Mouse (Mus musculus): Measurements from ENCODE around the gene Pbx1. TPM values are rescaled to one million over a fixed set of nuclear protein-coding genes. Genes with fewer than 3 reads are reported as not detected.
A peak's percentile ranks its signal among the peaks of the same experiment; 100 is the strongest.

Pbx1 gene
- total RNA-seq, 2 experiments from 2014 or later, result 25.2 to 28.0 TPM

- no peak for DNase-seq (ENCODE audit: low spot score)
Observed at GRCm38 (mm10) chr1:168309101-168309521, 123.0 kb downstream of the Pbx1 start.

GRCm38 (mm10) chr1:168307275-168308182 lies 124.5 kb downstream of the Pbx1 start:
- DNase-seq (ENCODE audit: low spot score), result no peak

- DNase-seq (ENCODE audit: low spot score), result no peak
Observed at GRCm38 (mm10) chr1:168300505-168300904, 131.6 kb downstream of the Pbx1 start.

GRCm38 (mm10) chr1:168299928-168300365 lies 132.1 kb downstream of the Pbx1 start:
- DNase-seq (ENCODE audit: low spot score), result no peak

GRCm38 (mm10) chr1:168299181-168299580 lies 132.9 kb downstream of the Pbx1 start:
- DNase-seq (ENCODE audit: low spot score), result no peak

- no peak for DNase-seq (ENCODE audit: low spot score)
Observed at GRCm38 (mm10) chr1:168296290-168296689, 135.8 kb downstream of the Pbx1 start.

GRCm38 (mm10) chr1:168295782-168296181 lies 136.3 kb downstream of the Pbx1 start:
- DNase-seq (ENCODE audit: low spot score), result no peak

GRCm38 (mm10) chr1:168293673-168294072 lies 138.4 kb downstream of the Pbx1 start:
- no peak for DNase-seq (ENCODE audit: low spot score)

GRCm38 (mm10) chr1:168292106-168292505 lies 140.0 kb downstream of the Pbx1 start:
- no peak for DNase-seq (ENCODE audit: low spot score)

- no peak for DNase-seq (ENCODE audit: low spot score)
Observed at GRCm38 (mm10) chr1:168291643-168292040, 140.4 kb downstream of the Pbx1 start.

GRCm38 (mm10) chr1:168291001-168291642 lies 140.9 kb downstream of the Pbx1 start:
- peak; percentile 41 for DNase-seq (ENCODE audit: low spot score)

- DNase-seq (ENCODE audit: low spot score), result no peak
Observed at GRCm38 (mm10) chr1:168290236-168290985, 141.7 kb downstream of the Pbx1 start.

- DNase-seq (ENCODE audit: low spot score), result no peak
Observed at GRCm38 (mm10) chr1:168288891-168289545, 143.1 kb downstream of the Pbx1 start.

- DNase-seq (ENCODE audit: low spot score), result peak; percentile 35
Observed at GRCm38 (mm10) chr1:168287843-168288591, 144.1 kb downstream of the Pbx1 start.

- DNase-seq (ENCODE audit: low spot score), result no peak
Observed at GRCm38 (mm10) chr1:168286862-168287650, 145.0 kb downstream of the Pbx1 start.

- no peak for DNase-seq (ENCODE audit: low spot score)
Observed at GRCm38 (mm10) chr1:168284566-168285141, 147.4 kb downstream of the Pbx1 start.

- no peak for DNase-seq (ENCODE audit: low spot score)
Observed at GRCm38 (mm10) chr1:168283841-168284565, 148.1 kb downstream of the Pbx1 start.

- no peak for DNase-seq (ENCODE audit: low spot score)
Observed at GRCm38 (mm10) chr1:168283421-168283820, 148.6 kb downstream of the Pbx1 start.

GRCm38 (mm10) chr1:168275678-168276077 lies 156.4 kb downstream of the Pbx1 start:
- DNase-seq (ENCODE audit: low spot score), result no peak

Measured in gastrocnemius, adult 18-20 months (tissue).